Mouse (Mus musculus) brain, embryonic 14.5 days (tissue): ENCODE data around the gene Zbtb16.

Source experiments
- CTCF ChIP-seq: fragments of 200-500 bp; IDR thresholded peaks from 2 replicates; pipeline ENCODE4 v1.5.1; 2012; ENCODE audit warnings: inconsistent platforms, mild to moderate bottlenecking, moderate library complexity, borderline replicate concordance; ENCODE audit not compliant: insufficient read depth, insufficient read length; ENCODE audit errors: extremely low read depth
- POLR2A ChIP-seq: fragments of 200-500 bp; IDR thresholded peaks from 2 replicates; pipeline ENCODE4 v1.6.1; 2012; ENCODE audit warnings: mild to moderate bottlenecking, inconsistent platforms, borderline replicate concordance; ENCODE audit not compliant: poor library complexity, insufficient read depth, insufficient read length, severe bottlenecking; ENCODE audit errors: extremely low read depth

DNA sequence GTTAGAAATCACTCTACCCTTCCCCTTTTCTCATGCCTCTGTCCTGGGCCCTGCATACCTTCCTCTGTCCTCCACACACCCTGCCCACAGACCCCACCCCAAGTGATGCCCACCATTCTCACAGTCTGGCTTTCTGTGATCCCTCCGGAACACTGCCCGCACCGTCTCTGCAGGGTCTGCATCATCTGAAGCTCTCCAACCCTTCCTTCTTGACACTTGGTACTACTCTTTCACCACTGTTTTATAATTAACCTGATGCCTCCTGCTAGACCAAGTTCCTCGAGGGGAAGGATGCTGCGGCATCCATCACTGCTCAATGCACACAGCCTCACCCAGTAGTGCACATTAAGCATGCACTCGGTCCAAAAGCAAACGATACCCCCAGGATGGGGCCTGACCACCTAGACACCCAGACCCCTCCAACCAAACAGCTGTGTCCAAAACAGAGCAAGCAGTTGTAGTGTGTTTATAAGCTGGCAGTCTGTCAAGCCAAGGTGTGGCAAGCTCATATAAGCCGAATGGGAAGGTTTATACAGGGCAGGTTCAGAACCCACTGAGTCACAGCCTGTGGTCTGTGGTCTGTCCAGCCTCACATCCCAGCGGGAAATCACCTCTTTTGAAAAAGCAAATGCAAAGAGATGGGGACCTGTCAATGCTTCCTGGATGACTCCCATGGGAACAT is 97.1 kb downstream of the Zbtb16 start:
- TF ChIP-seq CTCF (no peak), POLR2A (no peak)
